Mouse (Mus musculus): ENCODE results near the gene Gm13277. TPM values are rescaled to one million over a fixed set of nuclear protein-coding genes. Genes with fewer than 3 reads are reported as not detected.
"Not testable (repeated sequence)": the region's sequence is repeated elsewhere in the genome, so short reads cannot be mapped to it uniquely, and the experiment has no call there.

The Gm13277 gene
- polyA plus RNA-seq, 1 experiment from 2014 or later: not detected

- not testable (repeated sequence) for ATAC-seq (ENCODE audit: insufficient read depth, low FRiP score, low TSS enrichment); H3K27ac ChIP-seq (ENCODE audit: low read depth, low read length); H3K9ac ChIP-seq (ENCODE audit: low read length); H3K27me3 ChIP-seq (ENCODE audit: control insufficient read depth, insufficient read depth, low read length); H3K4me2 ChIP-seq (ENCODE audit: low read depth); DNase-seq (ENCODE audit: low spot score); H3K4me3 ChIP-seq (ENCODE audit: low read depth, low read length); H3K9me3 ChIP-seq (ENCODE audit: control insufficient read depth, low read length); H3K4me1 ChIP-seq (ENCODE audit: control insufficient read depth, insufficient read depth, low read length); H3K36me3 ChIP-seq (ENCODE audit: control insufficient read depth, insufficient read depth, low read length)
- no CpG with 5 or more reads among the region's 29 CpGs for WGBS
These were observed 8.9 kb upstream of the Gm13277 start, which contains the start of gene Gm13272 for GRCm38 (mm10) chr4:88779550-88779949. Gene Gm13272, plus strand, starts transcription at chr4:88779850.

DNA sequence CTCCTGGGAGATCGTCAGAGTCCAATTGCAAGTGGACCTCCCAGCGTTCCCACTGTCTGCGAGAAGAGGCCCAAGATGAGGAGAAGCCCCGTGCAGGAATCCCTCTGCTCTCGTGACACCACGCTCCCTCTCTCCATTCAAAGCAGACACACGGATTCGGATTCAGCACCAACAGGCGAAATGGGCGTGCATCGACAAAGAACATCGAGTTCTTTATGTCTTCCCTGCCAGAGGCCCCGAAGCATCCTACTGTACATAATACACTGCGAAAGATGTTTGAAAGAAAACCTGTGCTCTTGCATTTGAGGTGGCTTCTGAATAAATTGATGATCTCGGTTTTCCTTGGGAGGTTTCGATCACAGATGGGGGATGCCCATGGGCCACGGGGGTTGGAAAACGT lies 8.1 kb upstream of the Gm13277 start:
- not testable (repeated sequence) for H3K36me3 ChIP-seq (ENCODE audit: control insufficient read depth, insufficient read depth, low read length); H3K27me3 ChIP-seq (ENCODE audit: control insufficient read depth, insufficient read depth, low read length); H3K4me1 ChIP-seq (ENCODE audit: control insufficient read depth, insufficient read depth, low read length); H3K4me2 ChIP-seq (ENCODE audit: low read depth); H3K9me3 ChIP-seq (ENCODE audit: control insufficient read depth, low read length); ATAC-seq (ENCODE audit: insufficient read depth, low FRiP score, low TSS enrichment); H3K27ac ChIP-seq (ENCODE audit: low read depth, low read length); DNase-seq (ENCODE audit: low spot score); H3K9ac ChIP-seq (ENCODE audit: low read length); H3K4me3 ChIP-seq (ENCODE audit: low read depth, low read length)
- WGBS: 55% methylated on average over 15 of the region's 18 CpGs

DNA sequence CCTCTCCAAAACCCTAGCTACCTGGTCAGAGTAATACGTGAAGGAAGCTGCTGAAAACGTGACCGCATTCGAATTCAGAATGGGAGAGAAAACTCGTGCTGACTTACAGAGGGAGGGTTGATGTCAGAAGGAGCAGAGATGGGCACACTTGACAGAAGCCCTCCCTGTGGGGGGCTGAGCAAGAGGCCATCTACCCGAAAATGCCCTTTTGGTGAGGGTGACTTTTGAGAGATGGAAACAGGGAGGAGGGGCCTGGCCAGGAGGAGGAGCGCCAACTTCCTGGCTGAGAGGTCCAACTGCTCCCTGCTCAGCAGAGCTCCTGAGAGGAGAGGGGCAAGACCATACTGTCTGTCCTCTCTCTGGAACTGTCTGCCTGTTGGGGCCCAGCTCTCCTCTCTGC lies 6.6 kb upstream of the Gm13277 start, which contains the start of gene Ifnz:
Ifnz (plus strand) TSS at position 301 of the 400 bp plus-strand sequence.
- H3K4me1 ChIP-seq (ENCODE audit: control insufficient read depth, insufficient read depth, low read length); ATAC-seq (ENCODE audit: insufficient read depth, low FRiP score, low TSS enrichment); DNase-seq (ENCODE audit: low spot score); H3K9me3 ChIP-seq (ENCODE audit: control insufficient read depth, low read length); H3K9ac ChIP-seq (ENCODE audit: low read length); H3K4me3 ChIP-seq (ENCODE audit: low read depth, low read length); H3K4me2 ChIP-seq (ENCODE audit: low read depth); H3K27me3 ChIP-seq (ENCODE audit: control insufficient read depth, insufficient read depth, low read length); H3K27ac ChIP-seq (ENCODE audit: low read depth, low read length); H3K36me3 ChIP-seq (ENCODE audit: control insufficient read depth, insufficient read depth, low read length): not testable (repeated sequence)
- WGBS: 11% methylated on average over 3 of the region's 7 CpGs

DNA sequence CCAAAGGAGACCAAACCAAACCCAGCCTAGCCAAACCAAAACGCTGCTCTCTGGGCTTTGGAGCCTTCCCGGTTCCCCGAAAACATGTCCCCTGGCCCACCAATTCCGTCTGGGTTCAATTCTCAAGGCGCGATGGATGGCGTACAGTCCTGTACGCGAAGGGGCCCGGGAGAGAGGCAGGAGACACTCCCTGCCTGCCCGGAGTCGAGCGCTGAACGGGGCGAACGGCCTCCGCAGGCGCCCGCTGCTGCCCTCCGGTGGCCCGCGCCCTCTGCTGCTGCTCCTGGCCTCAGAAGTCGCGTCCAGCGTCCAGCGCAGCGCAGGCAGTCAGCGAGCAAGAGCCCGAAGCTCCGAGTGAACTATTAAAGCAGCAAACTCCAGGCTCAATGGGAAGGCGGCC lies 6.1 kb upstream of the Gm13277 start:
- not testable (repeated sequence) for H3K4me3 ChIP-seq (ENCODE audit: low read depth, low read length); DNase-seq (ENCODE audit: low spot score)
- WGBS: no CpG with 5 or more reads among the region's 31 CpGs

GRCm38 (mm10) chr4:88785409-88785808 lies 3.0 kb upstream of the Gm13277 start, which contains the start of gene Gm13276:
Gene Gm13276, plus strand, starts transcription at chr4:88785709.
- not testable (repeated sequence) for H3K9me3 ChIP-seq (ENCODE audit: control insufficient read depth, low read length)

More for the DNA sequence above, 6.1 kb upstream of the Gm13277 start:
- H3K27me3 ChIP-seq (ENCODE audit: control insufficient read depth, insufficient read depth, low read length); H3K4me1 ChIP-seq (ENCODE audit: control insufficient read depth, insufficient read depth, low read length); H3K9ac ChIP-seq (ENCODE audit: low read length); ATAC-seq (ENCODE audit: insufficient read depth, low FRiP score, low TSS enrichment); H3K9me3 ChIP-seq (ENCODE audit: control insufficient read depth, low read length); H3K27ac ChIP-seq (ENCODE audit: low read depth, low read length); H3K4me2 ChIP-seq (ENCODE audit: low read depth); H3K36me3 ChIP-seq (ENCODE audit: control insufficient read depth, insufficient read depth, low read length): not testable (repeated sequence)

GRCm38 (mm10) chr4:88791250-88791649 lies 2.8 kb downstream of the Gm13277 start, which contains the start of gene Gm13278:
Gene Gm13278, plus strand, starts transcription at chr4:88791550.
- not testable (repeated sequence) for H3K27me3 ChIP-seq (ENCODE audit: control insufficient read depth, insufficient read depth, low read length); ATAC-seq (ENCODE audit: insufficient read depth, low FRiP score, low TSS enrichment); H3K4me3 ChIP-seq (ENCODE audit: low read depth, low read length); H3K27ac ChIP-seq (ENCODE audit: low read depth, low read length); H3K36me3 ChIP-seq (ENCODE audit: control insufficient read depth, insufficient read depth, low read length); H3K9me3 ChIP-seq (ENCODE audit: control insufficient read depth, low read length); H3K4me1 ChIP-seq (ENCODE audit: control insufficient read depth, insufficient read depth, low read length); H3K9ac ChIP-seq (ENCODE audit: low read length); DNase-seq (ENCODE audit: low spot score); H3K4me2 ChIP-seq (ENCODE audit: low read depth)
- no CpG with 5 or more reads among the region's 28 CpGs for WGBS

More at GRCm38 (mm10) chr4:88785409-88785808, 3.0 kb upstream of the Gm13277 start, which contains the start of gene Gm13276:
- H3K4me2 ChIP-seq (ENCODE audit: low read depth); H3K36me3 ChIP-seq (ENCODE audit: control insufficient read depth, insufficient read depth, low read length); DNase-seq (ENCODE audit: low spot score); H3K27me3 ChIP-seq (ENCODE audit: control insufficient read depth, insufficient read depth, low read length); H3K4me1 ChIP-seq (ENCODE audit: control insufficient read depth, insufficient read depth, low read length); H3K4me3 ChIP-seq (ENCODE audit: low read depth, low read length); ATAC-seq (ENCODE audit: insufficient read depth, low FRiP score, low TSS enrichment); H3K27ac ChIP-seq (ENCODE audit: low read depth, low read length); H3K9ac ChIP-seq (ENCODE audit: low read length): not testable (repeated sequence)
- no CpG with 5 or more reads among the region's 27 CpGs for WGBS

DNA sequence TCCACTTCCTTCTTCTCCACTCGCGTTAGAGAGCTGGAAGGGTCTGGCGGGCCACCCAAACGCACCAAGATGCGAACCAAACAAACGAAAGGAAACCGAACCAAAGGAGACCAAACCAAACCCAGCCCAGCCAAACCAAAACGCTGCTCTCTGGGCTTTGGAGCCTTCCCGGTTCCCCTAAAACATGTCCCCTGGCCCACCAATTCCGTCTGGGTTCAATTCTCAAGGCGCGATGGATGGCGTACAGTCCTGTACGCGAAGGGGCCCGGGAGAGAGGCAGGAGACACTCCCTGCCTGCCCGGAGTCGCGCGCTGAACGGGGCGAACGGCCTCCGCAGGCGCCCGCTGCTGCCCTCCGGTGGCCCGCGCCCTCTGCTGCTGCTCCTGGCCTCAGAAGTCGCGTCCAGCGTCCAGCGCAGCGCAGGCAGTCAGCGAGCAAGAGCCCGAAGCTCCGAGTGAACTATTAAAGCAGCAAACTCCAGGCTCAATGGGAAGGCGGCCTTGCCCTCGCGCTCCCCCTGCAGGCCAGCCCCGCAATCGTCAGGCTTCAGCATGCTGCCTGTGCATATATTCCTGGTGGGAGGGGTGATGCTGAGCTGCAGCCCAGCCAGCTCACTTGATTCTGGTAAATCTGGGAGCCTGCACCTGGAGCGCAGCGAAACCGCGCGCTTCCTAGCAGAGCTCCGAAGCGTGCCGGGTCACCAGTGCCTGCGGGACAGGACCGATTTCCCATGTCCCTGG lies 5.7 kb downstream of the Gm13277 start, which contains the start of gene Gm13275:
Gm13275 (plus strand) TSS at position 552 of the 740 bp plus-strand sequence.
- not testable (repeated sequence) for H3K27ac ChIP-seq (ENCODE audit: low read depth, low read length); H3K4me2 ChIP-seq (ENCODE audit: low read depth); ATAC-seq (ENCODE audit: insufficient read depth, low FRiP score, low TSS enrichment); H3K9ac ChIP-seq (ENCODE audit: low read length); H3K27me3 ChIP-seq (ENCODE audit: control insufficient read depth, insufficient read depth, low read length); DNase-seq (ENCODE audit: low spot score); H3K36me3 ChIP-seq (ENCODE audit: control insufficient read depth, insufficient read depth, low read length); H3K9me3 ChIP-seq (ENCODE audit: control insufficient read depth, low read length); H3K4me3 ChIP-seq (ENCODE audit: low read depth, low read length); H3K4me1 ChIP-seq (ENCODE audit: control insufficient read depth, insufficient read depth, low read length)
- WGBS: 0% methylated on average over 5 of the region's 52 CpGs

GRCm38 (mm10) chr4:88797097-88797496 lies 8.7 kb downstream of the Gm13277 start, which contains the start of gene Gm13279:
Gene Gm13279, plus strand, starts transcription at chr4:88797397.
- no CpG with 5 or more reads among the region's 28 CpGs for WGBS
- H3K36me3 ChIP-seq (ENCODE audit: control insufficient read depth, insufficient read depth, low read length); H3K4me2 ChIP-seq (ENCODE audit: low read depth); H3K27ac ChIP-seq (ENCODE audit: low read depth, low read length); ATAC-seq (ENCODE audit: insufficient read depth, low FRiP score, low TSS enrichment); DNase-seq (ENCODE audit: low spot score); H3K9me3 ChIP-seq (ENCODE audit: control insufficient read depth, low read length); H3K4me3 ChIP-seq (ENCODE audit: low read depth, low read length); H3K9ac ChIP-seq (ENCODE audit: low read length); H3K4me1 ChIP-seq (ENCODE audit: control insufficient read depth, insufficient read depth, low read length); H3K27me3 ChIP-seq (ENCODE audit: control insufficient read depth, insufficient read depth, low read length): not testable (repeated sequence)

GRCm38 (mm10) chr4:88799365-88799764 lies 10.9 kb downstream of the Gm13277 start, which contains the start of gene Gm13285:
Gene Gm13285, plus strand, starts transcription at chr4:88799665.
- 10% methylated on average over 2 of the region's 7 CpGs for WGBS
- not testable (repeated sequence) for H3K27ac ChIP-seq (ENCODE audit: low read depth, low read length); ATAC-seq (ENCODE audit: insufficient read depth, low FRiP score, low TSS enrichment); H3K27me3 ChIP-seq (ENCODE audit: control insufficient read depth, insufficient read depth, low read length); H3K4me2 ChIP-seq (ENCODE audit: low read depth); H3K36me3 ChIP-seq (ENCODE audit: control insufficient read depth, insufficient read depth, low read length); H3K9ac ChIP-seq (ENCODE audit: low read length); DNase-seq (ENCODE audit: low spot score); H3K4me1 ChIP-seq (ENCODE audit: control insufficient read depth, insufficient read depth, low read length); H3K4me3 ChIP-seq (ENCODE audit: low read depth, low read length); H3K9me3 ChIP-seq (ENCODE audit: control insufficient read depth, low read length)

All from neural tube, embryonic 11.5 days (tissue).